Mouse (Mus musculus) left cerebral cortex, adult 9 months (tissue): ENCODE measurements at regions not wholly inside any gene's neighbourhood (a gene's known extent, or its start where the extent isn't known, plus 50 kb on each side); places are given as distances from the start of the nearest gene placed in this dataset.
A peak's percentile ranks its signal among the peaks of the same experiment; 100 is the strongest.

Experiments used
- DNase-seq, 2 experiments: peaks; one replicate each; pipeline ENCODE4 v3.0.0; 2022; ENCODE audit warnings: low spot score in 2 of 2

DNA sequence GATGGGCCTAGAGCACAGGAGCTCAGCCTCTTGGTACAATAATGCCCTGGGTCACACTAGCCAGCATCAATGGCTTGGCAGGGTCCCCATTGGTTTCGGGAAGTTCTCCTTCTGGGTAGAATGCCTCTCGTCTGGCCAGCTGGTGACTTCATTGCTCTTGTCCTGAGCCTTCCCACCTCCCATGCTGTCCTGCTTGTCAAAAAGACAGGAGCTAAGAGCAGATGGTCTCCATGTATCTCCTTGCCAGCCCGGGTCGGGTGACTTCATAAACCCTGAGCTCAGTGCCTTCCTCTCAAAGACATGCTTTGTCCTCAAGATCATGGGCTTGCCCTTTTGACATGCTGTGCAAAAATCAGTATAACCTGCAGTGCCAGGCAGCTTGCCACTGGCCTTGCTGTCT is 179.2 kb upstream of the Sh3bp4 start:
- no peak for DNase-seq

- no peak for DNase-seq
These were observed 167.8 kb upstream of the Sh3bp4 start for GRCm38 (mm10) chr1:88902426-88902825.

DNA sequence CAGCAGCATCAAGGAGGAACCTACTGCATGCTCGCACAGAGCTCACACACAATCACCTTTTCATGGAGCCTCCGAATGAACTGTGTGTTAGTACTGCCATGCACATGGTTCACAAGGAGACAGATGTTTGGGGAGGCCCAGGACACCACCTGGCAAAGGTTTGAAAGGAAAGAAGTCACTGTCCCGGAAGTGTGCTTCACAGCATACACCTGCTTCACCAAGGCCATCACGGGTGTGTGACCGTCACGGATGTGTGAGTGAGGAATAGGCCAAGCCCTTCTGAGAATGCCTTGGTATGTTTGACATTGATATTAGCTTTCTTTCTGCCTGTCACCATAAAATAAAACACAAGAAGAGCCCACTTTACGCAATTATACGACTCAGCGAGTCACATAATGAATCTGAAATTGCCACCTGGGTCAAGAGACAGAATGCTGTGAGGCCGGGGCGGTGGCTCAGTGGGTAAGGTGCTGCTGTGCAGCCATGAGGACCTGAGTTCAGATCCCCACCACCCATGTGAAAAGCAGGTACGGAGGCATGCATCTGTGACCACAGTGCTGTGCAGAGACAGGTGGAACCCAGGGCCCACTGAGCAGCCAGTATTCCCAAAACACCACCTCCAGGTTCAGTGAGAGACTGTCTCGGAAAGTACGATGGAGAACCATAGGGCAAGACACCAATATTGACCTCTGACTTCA is 162.3 kb upstream of the Sh3bp4 start:
- no peak for DNase-seq

- DNase-seq, result peak in 1 of 2 experiments; percentile 6
These were observed 161.5 kb upstream of the Sh3bp4 start for GRCm38 (mm10) chr1:88908683-88909082.

DNA sequence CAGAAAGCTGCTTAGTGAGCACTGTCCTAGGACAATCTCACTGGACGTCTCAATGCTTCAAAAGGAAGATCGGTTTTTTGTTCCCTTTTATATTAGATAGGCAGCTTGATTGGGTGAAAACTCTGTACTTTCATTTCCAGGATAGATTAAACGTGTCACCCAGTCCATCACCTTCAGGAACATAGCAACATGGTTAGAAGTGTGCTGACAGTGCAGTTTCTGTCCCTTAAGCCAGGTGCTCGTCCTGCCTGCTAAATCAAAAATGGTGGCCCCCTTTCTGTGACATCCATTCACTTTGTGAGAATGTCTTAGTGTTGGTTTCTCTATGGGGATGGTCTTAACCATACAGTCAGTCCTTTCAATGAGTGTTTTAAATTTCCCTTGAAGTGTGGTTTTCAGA is 160.9 kb upstream of the Sh3bp4 start:
- no peak for DNase-seq

- DNase-seq, result peak in 1 of 2 experiments; percentile 16
These were observed 160.2 kb upstream of the Sh3bp4 start for GRCm38 (mm10) chr1:88909864-88910573.

DNA sequence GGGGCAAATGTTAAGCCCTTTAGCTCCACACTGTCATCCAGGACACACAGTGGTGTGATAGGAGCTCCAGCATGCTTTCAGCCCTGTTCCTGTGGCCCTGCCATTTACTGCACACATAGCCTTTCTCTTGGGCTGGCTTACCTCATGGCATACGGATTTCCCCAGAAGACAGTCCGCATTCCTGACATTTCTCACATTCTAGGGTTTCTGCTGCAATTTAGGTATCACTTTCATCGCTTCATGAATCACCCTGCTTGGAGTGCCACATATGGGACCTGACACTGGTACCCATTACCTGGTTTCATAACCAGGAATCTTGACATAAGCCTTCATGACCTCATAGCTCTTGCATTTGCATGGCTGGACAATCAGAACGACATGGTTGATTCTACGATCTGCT is 158.5 kb upstream of the Sh3bp4 start:
- DNase-seq, result no peak

GRCm38 (mm10) chr1:88916531-88917050 is 153.6 kb upstream of the Sh3bp4 start:
- DNase-seq, result no peak

DNA sequence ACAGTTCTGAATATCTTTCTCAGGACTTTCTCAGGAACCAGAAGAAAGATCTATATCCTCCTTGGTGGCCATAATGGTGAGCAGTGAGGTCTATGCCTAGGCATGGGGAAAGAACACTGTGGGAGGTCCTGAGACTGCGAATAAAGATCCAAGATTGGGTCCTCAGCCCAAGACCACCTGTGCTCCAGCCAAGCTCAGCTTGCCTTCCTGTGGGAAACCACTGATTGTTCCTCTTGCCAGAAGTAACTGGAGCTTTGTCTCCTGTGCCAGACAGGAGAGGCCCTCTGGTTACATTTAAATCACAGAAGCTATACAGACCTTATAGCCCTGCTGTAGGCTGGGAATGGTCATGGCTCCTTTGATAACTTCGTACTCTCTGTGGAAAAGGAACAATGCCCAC is 148.8 kb upstream of the Sh3bp4 start:
- no peak for DNase-seq

- DNase-seq, result no peak
These were observed 146.2 kb upstream of the Sh3bp4 start for GRCm38 (mm10) chr1:88923791-88924581.

DNA sequence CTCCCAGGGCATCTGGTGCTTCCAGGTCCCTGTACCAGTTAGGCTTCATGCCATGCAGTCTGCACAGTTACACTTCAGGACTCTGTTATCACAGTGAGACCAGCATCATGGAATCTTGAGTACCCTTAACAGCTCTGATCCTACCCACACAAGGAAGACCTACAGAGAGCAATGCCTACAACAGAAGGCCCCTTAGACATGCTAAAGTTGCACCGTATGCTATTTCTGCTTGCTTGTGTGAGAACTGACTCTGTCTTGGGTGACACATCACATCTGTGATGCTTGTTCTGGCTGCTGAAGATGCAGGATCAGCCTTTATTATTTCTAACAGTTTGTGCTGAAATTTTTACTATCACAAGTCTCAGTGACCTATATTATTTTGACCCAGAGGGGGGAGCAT is 135.0 kb upstream of the Sh3bp4 start:
- no peak for DNase-seq

DNA sequence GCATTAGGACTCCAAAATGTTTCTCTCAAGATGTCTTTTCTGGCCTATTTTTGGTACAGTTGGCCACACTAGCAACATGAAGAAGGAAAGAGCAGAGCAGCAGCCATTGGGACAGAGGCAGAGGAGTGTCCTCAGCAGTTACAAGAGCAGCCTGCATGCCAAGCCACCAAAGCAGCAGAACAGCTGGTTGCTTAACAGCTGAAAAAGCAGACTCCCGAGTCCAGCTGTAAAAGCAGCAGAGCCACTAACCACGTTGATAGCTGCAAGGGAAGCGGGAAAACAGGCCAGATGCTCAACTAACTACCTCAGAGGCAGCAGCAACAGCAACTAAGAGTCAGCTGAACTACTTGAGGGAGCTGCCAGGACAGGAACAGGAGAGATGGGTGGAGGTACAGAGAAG is 134.4 kb upstream of the Sh3bp4 start:
- no peak for DNase-seq

DNA sequence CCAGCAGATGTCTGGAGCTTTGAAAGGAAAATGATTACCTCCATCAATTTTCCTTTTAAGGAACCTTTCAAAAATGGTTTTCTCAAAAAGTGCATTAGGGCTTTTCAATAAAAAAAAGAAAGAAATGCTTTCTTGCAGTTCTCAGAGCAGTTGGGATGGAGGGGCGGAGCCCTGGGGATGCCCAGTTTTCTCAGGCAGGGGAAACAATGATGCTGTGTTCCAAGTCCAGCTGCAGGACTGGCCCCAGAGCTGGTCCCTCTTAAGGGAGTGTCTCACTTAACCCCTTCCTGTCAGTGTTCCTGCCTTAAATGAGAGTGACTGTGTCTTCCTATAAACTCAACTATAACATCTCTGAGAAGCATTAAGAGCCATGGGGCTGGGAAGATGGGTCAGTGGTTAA is 132.9 kb upstream of the Sh3bp4 start:
- no peak for DNase-seq

GRCm38 (mm10) chr1:88938458-88938857 is 131.8 kb upstream of the Sh3bp4 start:
- DNase-seq, result no peak

DNA sequence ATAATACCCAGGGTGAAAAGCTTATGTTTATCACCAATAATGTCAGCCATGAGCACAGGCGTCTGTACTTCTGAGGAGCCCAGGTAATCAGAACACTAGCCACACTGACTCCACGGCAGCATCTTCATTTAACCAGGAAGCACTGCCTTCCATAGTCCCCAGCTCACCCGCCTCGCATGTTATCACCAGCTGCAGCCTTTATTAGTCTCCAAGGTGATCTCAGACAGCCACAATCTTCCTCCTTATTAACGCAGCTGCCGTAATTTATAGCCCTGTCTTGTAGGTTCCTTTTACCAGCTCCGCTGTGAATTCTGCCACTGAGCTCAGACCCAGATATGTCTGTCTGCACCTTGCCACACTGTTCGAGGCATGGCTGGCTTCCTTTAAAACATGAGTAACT is 127.2 kb upstream of the Sh3bp4 start:
- DNase-seq, result no peak

- no peak for DNase-seq
These were observed 124.3 kb upstream of the Sh3bp4 start for GRCm38 (mm10) chr1:88945868-88946267.

DNA sequence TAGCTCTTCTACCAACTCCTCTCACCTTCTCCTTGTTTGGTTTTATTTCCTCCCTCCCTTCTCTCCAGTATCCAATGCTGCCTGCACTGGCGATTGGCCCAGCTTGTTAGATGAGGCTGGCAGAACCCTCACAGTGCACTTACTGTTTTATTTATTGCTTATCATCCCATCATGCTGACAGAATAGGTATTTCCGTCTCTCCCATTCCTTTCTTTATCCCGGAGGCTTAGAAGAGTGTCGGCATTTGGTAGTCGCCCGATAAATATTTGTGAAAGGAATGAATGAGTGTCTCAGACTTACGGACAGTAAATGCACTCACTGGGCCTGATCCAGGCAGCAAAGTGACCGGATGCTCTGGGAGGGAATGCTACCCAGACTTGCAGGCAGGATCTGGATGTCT is 123.8 kb upstream of the Sh3bp4 start:
- no peak for DNase-seq

- DNase-seq, result no peak
These were observed 120.3 kb upstream of the Sh3bp4 start for GRCm38 (mm10) chr1:88949911-88950310.

GRCm38 (mm10) chr1:88953516-88953915 is 116.7 kb upstream of the Sh3bp4 start:
- no peak for DNase-seq

DNA sequence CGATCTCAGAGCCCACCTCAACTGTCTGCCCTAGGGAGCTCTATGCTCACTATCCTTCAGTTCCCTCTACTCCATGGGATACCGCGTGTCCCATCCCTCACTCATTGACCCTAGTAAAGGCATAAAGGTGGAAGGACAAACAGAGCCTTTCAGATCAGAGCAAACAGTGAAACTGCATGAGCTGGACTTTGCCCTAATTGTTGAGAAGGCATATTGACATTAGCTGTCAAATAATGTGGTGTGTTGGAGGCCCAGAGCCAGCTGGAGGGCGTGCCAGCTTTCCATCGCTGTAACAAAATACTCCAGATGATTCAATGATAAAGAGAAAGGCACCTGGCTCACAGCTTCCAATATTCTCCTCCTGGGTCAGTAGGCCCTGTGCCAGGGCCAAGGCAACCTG is 115.4 kb upstream of the Sh3bp4 start:
- no peak for DNase-seq

DNA sequence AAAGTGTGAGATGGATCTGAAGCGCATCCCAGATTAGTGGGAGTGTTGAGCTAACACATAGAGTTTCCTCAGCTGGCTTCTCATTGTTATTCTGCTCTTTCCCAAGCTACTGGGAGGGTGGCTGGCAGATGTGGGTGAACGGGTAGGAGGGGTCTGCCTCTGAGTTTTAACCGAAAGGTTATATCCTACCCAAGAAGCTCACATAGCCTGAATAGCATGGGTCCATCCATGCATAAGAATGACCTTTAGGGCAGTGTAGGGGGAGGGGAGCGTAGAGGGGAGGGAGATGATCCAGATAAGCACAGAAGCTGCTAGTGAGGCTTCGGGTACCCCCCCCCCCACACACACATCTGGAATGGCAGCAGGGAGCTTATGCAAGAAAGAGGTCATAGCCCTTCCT is 113.2 kb upstream of the Sh3bp4 start:
- no peak for DNase-seq

- DNase-seq, result no peak
These were observed 110.5 kb upstream of the Sh3bp4 start for GRCm38 (mm10) chr1:88959715-88960114.

DNA sequence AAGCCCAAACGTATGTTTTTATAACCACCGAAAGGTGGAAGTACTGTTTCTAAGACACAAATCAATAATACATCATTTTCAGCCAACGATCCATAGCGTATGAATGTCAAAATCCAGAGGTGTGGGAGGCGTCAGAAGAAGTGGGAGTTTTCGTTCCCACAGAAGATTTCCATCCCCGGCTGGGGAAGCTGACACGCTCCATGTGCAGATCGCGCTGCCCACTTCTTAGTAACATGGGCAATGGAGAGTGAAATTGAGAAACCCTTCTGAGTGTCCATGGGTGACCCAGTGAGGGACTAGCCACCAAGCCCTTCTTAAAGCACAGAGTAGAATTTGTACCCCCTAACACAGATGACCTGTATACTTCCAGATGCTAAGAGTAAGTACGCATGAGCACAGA is 110.1 kb upstream of the Sh3bp4 start:
- no peak for DNase-seq
